Mouse (Mus musculus): ENCODE measurements around the gene Rnf167.

DNA sequence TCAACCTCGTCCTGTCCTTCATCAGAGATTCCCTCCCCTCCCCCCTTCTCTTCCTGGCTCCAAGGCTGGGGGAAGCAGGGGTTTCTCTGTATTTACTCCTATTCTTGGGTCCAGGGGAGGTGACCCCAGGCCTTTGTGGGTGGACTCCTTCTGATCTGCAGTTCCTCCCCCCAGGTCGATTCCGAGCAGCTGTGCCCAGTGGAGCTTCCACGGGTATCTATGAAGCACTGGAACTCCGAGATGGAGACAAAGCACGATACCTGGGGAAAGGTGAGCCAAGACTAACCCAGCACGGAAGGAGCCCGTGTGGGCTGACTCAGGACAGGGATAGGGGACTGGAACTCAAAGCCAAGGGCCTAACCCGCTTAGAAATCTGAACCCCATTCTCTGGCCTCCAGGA, 11.0 kb downstream of the Rnf167 start:
- no peak for TF ChIP-seq CTCF (IDR thresholded peaks at IDR 0.05; ENCODE audit: control insufficient read depth, insufficient read depth, insufficient replicate concordance, low read depth, low read length)
- TF ChIP-seq POLR2A (IDR thresholded peaks at IDR 0.05; ENCODE audit: control insufficient read depth, low read depth, low read length) = no peak
